Mouse (Mus musculus): Measurements from ENCODE around the gene Olfr441.
"Not testable (repeated sequence)": the region's sequence is repeated elsewhere in the genome, so short reads cannot be mapped to it uniquely, and the experiment has no call there.

The Olfr441 gene

DNA sequence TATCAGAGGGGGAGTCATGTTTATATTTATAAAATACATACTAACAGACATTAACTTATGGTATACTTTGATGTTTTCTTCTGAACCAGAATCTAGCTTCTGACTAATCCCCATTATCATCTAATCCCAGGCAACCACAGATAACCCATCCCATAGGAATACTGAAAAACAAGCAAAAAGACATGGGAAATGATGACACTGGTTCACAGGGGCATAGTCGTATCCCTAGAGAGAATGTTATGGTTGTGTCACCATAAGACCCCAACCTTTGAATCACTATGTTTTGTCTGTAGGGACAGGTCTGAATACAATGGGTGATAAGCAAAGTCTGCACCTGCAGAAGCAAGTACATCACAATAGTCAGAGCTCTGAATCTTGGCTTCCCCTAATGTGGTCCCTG is at the start of gene Olfr441:
Gene Olfr441, plus strand, starts transcription at position 301 of the 400 bp plus-strand sequence.
- not testable (repeated sequence) for DNase-seq (ENCODE audit: low read depth in 1 of 2, low spot score in 2 of 2)

DNA sequence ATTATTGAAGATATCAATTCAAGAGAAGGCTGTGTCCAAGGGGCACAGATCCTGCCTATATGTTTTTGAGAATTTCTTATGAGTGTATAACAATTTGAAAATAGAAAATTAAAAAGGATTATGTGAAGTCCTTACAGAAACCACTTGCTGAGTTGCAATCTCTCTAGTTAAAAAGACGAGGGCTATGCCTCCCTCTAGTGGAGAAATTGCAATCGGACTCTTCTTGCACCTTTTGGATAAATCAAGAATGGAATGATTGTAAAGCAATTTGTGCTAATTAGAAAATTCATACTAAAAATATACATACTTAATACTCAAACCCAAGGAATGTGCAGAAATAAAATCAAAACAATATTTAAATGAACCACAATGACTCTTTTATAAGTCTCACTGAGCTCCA is 27.4 kb upstream of the Olfr441 start:
- DNase-seq (ENCODE audit: low read depth in 1 of 2, low spot score in 2 of 2), result no peak

DNA sequence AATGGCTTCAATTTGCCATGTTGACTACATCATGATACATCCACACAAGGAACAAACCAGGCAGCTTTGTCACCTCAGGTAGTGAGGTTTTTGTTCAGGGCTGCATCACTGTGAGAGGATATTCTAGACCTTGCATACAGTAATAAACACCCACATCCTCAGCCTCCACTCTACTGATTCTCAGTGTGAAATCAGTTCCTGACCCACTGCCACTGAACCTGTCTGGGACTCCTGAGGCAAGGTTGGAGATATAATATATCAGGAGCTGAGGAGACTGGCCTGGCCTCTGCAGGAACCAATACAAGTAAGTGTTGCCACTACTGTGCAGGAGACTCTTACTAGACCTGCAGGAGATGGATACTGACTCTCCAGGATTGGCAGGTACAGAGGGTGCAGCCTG is 24.8 kb upstream of the Olfr441 start:
- DNase-seq (ENCODE audit: low read depth in 1 of 2, low spot score in 2 of 2), result not testable (repeated sequence)

DNA sequence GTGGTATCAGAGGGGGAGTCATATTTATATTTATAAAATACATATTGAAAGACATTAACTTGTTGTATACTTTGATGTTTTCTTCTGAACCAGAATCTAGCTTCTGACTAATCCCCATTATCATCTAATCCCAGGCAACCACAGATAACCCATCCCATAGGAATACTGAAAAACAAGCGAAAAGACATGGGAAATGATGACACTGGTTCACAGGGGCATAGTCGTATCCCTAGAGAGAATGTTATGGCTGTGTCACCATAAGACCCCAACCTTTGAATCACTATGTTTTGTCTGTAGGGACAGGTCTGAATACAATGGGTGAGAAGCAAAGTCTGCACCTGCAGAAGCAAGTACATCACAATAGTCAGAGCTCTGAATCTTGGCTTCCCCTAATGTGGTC is 40.1 kb downstream of the Olfr441 start, which contains the start of gene Olfr237-ps1:
Gene Olfr237-ps1, plus strand, starts transcription at position 301 of the 400 bp plus-strand sequence.
- DNase-seq (ENCODE audit: low read depth in 1 of 2, low spot score in 2 of 2), result not testable (repeated sequence)

DNA sequence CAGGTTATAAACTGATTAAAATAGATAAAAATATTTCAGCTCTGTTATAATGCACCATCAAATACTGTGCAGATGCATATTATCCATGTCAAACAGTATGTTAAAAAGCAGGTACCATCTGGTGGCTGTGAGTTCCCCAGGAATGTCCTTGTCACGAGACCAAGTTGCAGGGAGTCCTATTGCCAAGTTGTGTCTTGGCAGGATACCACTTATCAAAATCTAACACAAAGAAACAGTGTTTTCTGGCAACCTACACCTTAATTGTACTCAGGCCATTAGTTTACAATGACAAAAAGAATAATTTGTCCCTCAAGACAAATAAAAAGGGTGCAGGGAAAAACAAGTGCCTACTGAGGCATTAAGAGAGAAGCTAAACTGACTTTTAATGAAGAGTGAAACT is 53.3 kb downstream of the Olfr441 start:
- no peak for DNase-seq (ENCODE audit: low read depth in 1 of 2, low spot score in 2 of 2)

DNA sequence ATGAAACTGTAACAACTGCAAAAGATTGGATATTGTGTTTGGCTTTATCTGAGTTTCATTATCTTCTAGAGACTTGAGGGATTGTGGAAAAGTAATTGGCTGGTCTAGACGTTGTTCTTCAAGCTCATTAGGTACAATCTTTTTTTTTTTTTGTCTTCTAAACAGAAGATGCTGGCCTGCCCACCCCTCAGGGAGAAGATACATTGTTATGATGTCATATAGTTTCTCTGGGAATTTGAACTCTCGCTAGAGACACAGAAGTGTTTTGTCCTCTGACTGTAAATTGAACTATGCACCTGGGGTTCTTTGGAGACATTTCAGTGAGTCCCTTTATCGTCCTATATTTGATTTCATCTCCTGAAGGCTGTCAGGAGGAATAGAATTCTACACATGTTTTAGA is 56.8 kb downstream of the Olfr441 start, which contains the start of gene Olfr437:
Gene Olfr437, plus strand, starts transcription at position 301 of the 400 bp plus-strand sequence.
- DNase-seq (ENCODE audit: low read depth in 1 of 2, low spot score in 2 of 2), result no peak

DNA sequence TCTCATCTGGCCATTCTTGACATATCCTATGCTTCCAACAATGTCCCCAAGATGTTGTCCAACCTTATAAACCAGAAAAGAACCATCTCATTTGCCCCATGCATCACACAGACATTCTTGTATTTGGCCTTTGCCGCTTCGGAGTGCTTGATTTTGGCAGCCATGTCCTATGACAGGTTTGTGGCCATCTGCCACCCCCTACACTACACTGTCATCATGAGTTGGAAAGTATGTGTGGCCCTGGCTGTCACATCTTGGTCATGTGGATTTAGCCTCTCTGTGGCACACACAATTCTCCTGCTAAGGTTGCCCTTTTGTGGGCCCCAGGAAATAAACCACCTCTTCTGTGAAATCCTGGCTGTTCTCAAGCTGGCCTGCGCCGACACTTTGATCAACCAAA is 61.1 kb downstream of the Olfr441 start:
- no peak for DNase-seq (ENCODE audit: low read depth in 1 of 2, low spot score in 2 of 2)
